Mouse (Mus musculus) forebrain, embryonic 10.5 days (tissue): ENCODE measurements at regions not wholly inside any gene's neighbourhood (a gene's known extent, or its start where the extent isn't known, plus 50 kb on each side); places are given as distances from the start of the nearest gene placed in this dataset.
A peak's percentile ranks its signal among the peaks of the same experiment; 100 is the strongest.

Experiments used
- DNase-seq: peaks from one replicate; pipeline ENCODE4 v3.0.0-alpha.2; 2017; ENCODE audit warnings: low spot score; ENCODE audit errors: extremely low spot score
- H3K27ac ChIP-seq: fragments of 300-500 bp; sonication (generic); 2 replicates; pipeline ENCODE4 v1.5.1; 2016; ENCODE audit warnings: mild to moderate bottlenecking
- H3K27me3 ChIP-seq: fragments of 300-500 bp; sonication (generic); 2 replicates; pipeline ENCODE4 v1.6.1; 2016; ENCODE audit warnings: mild to moderate bottlenecking; ENCODE audit not compliant: poor library complexity, severe bottlenecking
- H3K36me3 ChIP-seq: fragments of 300-500 bp; sonication (generic); replicated peaks from 2 replicates; pipeline ENCODE4 v1.6.1; 2016; ENCODE audit warnings: mild to moderate bottlenecking, moderate library complexity
- H3K4me1 ChIP-seq: fragments of 300-500 bp; sonication (generic); 2 replicates; pipeline ENCODE4 v1.6.1; 2016
- H3K4me3 ChIP-seq: fragments of 300-500 bp; sonication (generic); 2 replicates; pipeline ENCODE4 v1.5.1; 2016; ENCODE audit warnings: mild to moderate bottlenecking, moderate library complexity
- H3K9me3 ChIP-seq: fragments of 300-500 bp; sonication (generic); 2 replicates; pipeline ENCODE4 v1.6.1; 2016; ENCODE audit warnings: mild to moderate bottlenecking, moderate library complexity
- WGBS: fragments of 180-500 bp; shearing (Covaris S2); methylation state at CpG from one replicate; pipeline ENCODE4 v1.1.7; 2016; 5-methylcytosine and 5-hydroxymethylcytosine counted together

- DNase-seq, result no peak
- Histone ChIP-seq H3K4me1 (no peaks in the 10 kb centered on the region), H3K36me3 (no peaks in the 10 kb centered on the region), H3K27me3 (no peaks in the 10 kb centered on the region), H3K9me3 (no peaks in the 10 kb centered on the region), H3K4me3 (no peak overlapping the region), H3K27ac (no peak overlapping the region)
Measured at GRCm38 (mm10) chr6:110439509-110439908, 205.9 kb upstream of the Grm7 start.

GRCm38 (mm10) chr6:110463370-110463769 lies 182.0 kb upstream of the Grm7 start:
- DNase-seq, result no peak
- no peak overlapping the region for H3K4me3 ChIP-seq
- H3K27ac ChIP-seq, result no peak overlapping the region
- H3K27me3 ChIP-seq, result no peaks in the 10 kb centered on the region
- no peaks in the 10 kb centered on the region for H3K4me1 ChIP-seq
- H3K36me3 ChIP-seq, result no peaks in the 10 kb centered on the region
- WGBS, result 40% methylated on average over 1 of the region's 1 CpGs
- H3K9me3 ChIP-seq, result no peaks in the 10 kb centered on the region

GRCm38 (mm10) chr6:110467661-110468060 lies 177.7 kb upstream of the Grm7 start:
- Histone ChIP-seq H3K36me3 (no peaks in the 10 kb centered on the region), H3K27me3 (no peaks in the 10 kb centered on the region), H3K4me1 (no peaks in the 10 kb centered on the region), H3K4me3 (no peak overlapping the region), H3K27ac (no peak overlapping the region), H3K9me3 (no peaks in the 10 kb centered on the region)
- no peak for DNase-seq

- 95% methylated on average over 2 of the region's 2 CpGs for WGBS
- Histone ChIP-seq H3K4me3 (no peak overlapping the region), H3K27ac (no peak overlapping the region), H3K27me3 (no peaks in the 10 kb centered on the region), H3K9me3 (no peaks in the 10 kb centered on the region), H3K36me3 (no peaks in the 10 kb centered on the region), H3K4me1 (peaks cover 4% of the 10 kb centered on the region; the same call in 1 of the 2 replicates)
- no peak for DNase-seq
Measured at GRCm38 (mm10) chr6:110505861-110506260, 139.5 kb upstream of the Grm7 start.

- DNase-seq, result peak; percentile 14
- peaks cover 4% of the 10 kb centered on the region; the same call in 1 of the 2 replicates for H3K4me1 ChIP-seq
- H3K9me3 ChIP-seq, result no peaks in the 10 kb centered on the region
- H3K36me3 ChIP-seq, result no peaks in the 10 kb centered on the region
- H3K4me3 ChIP-seq, result no peak overlapping the region
- H3K27me3 ChIP-seq, result no peaks in the 10 kb centered on the region
- H3K27ac ChIP-seq, result no peak overlapping the region
Measured at GRCm38 (mm10) chr6:110510494-110510893, 134.9 kb upstream of the Grm7 start.

GRCm38 (mm10) chr6:110538731-110539191 lies 106.6 kb upstream of the Grm7 start:
- Histone ChIP-seq H3K27ac (no peak overlapping the region), H3K27me3 (no peaks in the 10 kb centered on the region), H3K36me3 (no peaks in the 10 kb centered on the region), H3K9me3 (no peaks in the 10 kb centered on the region), H3K4me1 (no peaks in the 10 kb centered on the region), H3K4me3 (no peak overlapping the region)
- WGBS, result 89% methylated on average over 4 of the region's 4 CpGs
- DNase-seq, result no peak

GRCm38 (mm10) chr6:110545542-110545941 lies 99.8 kb upstream of the Grm7 start:
- Histone ChIP-seq H3K27me3 (no peaks in the 10 kb centered on the region), H3K9me3 (no peaks in the 10 kb centered on the region), H3K27ac (no peak overlapping the region), H3K4me3 (no peak overlapping the region), H3K36me3 (no peaks in the 10 kb centered on the region), H3K4me1 (no peaks in the 10 kb centered on the region)
- WGBS, result 78% methylated on average over 2 of the region's 2 CpGs
- DNase-seq, result no peak

GRCm38 (mm10) chr6:110554847-110555246 lies 90.5 kb upstream of the Grm7 start:
- no peak overlapping the region for H3K4me3 ChIP-seq
- H3K27ac ChIP-seq, result no peak overlapping the region
- no peaks in the 10 kb centered on the region for H3K4me1 ChIP-seq
- H3K9me3 ChIP-seq, result no peaks in the 10 kb centered on the region
- no peaks in the 10 kb centered on the region for H3K27me3 ChIP-seq
- 80% methylated on average over 3 of the region's 3 CpGs for WGBS
- no peaks in the 10 kb centered on the region for H3K36me3 ChIP-seq
- DNase-seq, result no peak

GRCm38 (mm10) chr6:110559656-110560055 lies 85.7 kb upstream of the Grm7 start:
- DNase-seq, result no peak
- H3K4me1 ChIP-seq, result no peaks in the 10 kb centered on the region

GRCm38 (mm10) chr6:110560426-110560825 lies 85.0 kb upstream of the Grm7 start:
- no peak overlapping the region for H3K27ac ChIP-seq
- H3K9me3 ChIP-seq, result no peaks in the 10 kb centered on the region
- H3K4me1 ChIP-seq, result no peaks in the 10 kb centered on the region
- no peak for DNase-seq
- WGBS, result 82% methylated on average over 3 of the region's 3 CpGs
- no peak overlapping the region for H3K4me3 ChIP-seq
- H3K27me3 ChIP-seq, result no peaks in the 10 kb centered on the region
- no peaks in the 10 kb centered on the region for H3K36me3 ChIP-seq

More at GRCm38 (mm10) chr6:110559656-110560055, 85.7 kb upstream of the Grm7 start:
- no peaks in the 10 kb centered on the region for H3K36me3 ChIP-seq
- WGBS, result 84% methylated on average over 2 of the region's 2 CpGs
- H3K4me3 ChIP-seq, result no peak overlapping the region
- H3K27ac ChIP-seq, result no peak overlapping the region
- H3K27me3 ChIP-seq, result no peaks in the 10 kb centered on the region
- H3K9me3 ChIP-seq, result no peaks in the 10 kb centered on the region

GRCm38 (mm10) chr6:110577216-110577615 lies 68.2 kb upstream of the Grm7 start:
- Histone ChIP-seq H3K4me3 (no peak overlapping the region), H3K27ac (no peak overlapping the region), H3K27me3 (no peaks in the 10 kb centered on the region), H3K9me3 (no peaks in the 10 kb centered on the region), H3K36me3 (no peaks in the 10 kb centered on the region), H3K4me1 (no peaks in the 10 kb centered on the region)
- no peak for DNase-seq
- WGBS, result 74% methylated on average over 1 of the region's 1 CpGs
